Mouse (Mus musculus) C2C12 (cell line): ENCODE data around the gene Plk5. TPM values are rescaled to one million over a fixed set of nuclear protein-coding genes. Genes with fewer than 3 reads are reported as not detected.

Experiments
- H3K27me3 ChIP-seq: one replicate; pipeline ENCODE4 v1.6.1; 2011; ENCODE audit not compliant: control insufficient read depth, insufficient read depth, insufficient read length
- H3K36me3 ChIP-seq: one replicate; pipeline ENCODE4 v1.6.1; 2011; ENCODE audit not compliant: control insufficient read depth, insufficient read depth
- H3K4me3 ChIP-seq: one replicate; pipeline ENCODE4 v1.5.1; 2011; ENCODE audit warnings: mild to moderate bottlenecking, control low read depth; ENCODE audit not compliant: poor library complexity, insufficient read depth, severe bottlenecking
- H3K79me2 ChIP-seq: one replicate; pipeline ENCODE4 v1.6.1; 2011; ENCODE audit not compliant: control insufficient read depth, insufficient read depth
- H3K79me3 ChIP-seq: one replicate; pipeline ENCODE4 v1.6.1; 2011; ENCODE audit warnings: low read depth, control low read depth
- H3ac ChIP-seq: one replicate; pipeline ENCODE3; 2011; ENCODE audit warnings: low read depth; ENCODE audit not compliant: control insufficient read depth, insufficient read length
- CEBPB ChIP-seq: IDR thresholded peaks from one replicate; pipeline ENCODE4 v1.6.1; 2011; ENCODE audit warnings: low read depth, mild to moderate bottlenecking, control low read depth, moderate library complexity
- CTCF ChIP-seq: IDR thresholded peaks from one replicate; pipeline ENCODE4 v1.5.1; 2011; ENCODE audit not compliant: control insufficient read depth, insufficient read depth, insufficient read length
- FOSL1 ChIP-seq: IDR thresholded peaks from one replicate; pipeline ENCODE4 v1.8.0; 2011; ENCODE audit warnings: mild to moderate bottlenecking, low read length; ENCODE audit not compliant: poor library complexity, insufficient read depth, severe bottlenecking
- MAX ChIP-seq: IDR thresholded peaks from one replicate; pipeline ENCODE4 v1.6.1; 2011; ENCODE audit warnings: mild to moderate bottlenecking, control low read depth
- MYOD1 ChIP-seq: IDR thresholded peaks from one replicate; pipeline ENCODE4 v1.6.1; 2011; ENCODE audit warnings: low read depth; ENCODE audit not compliant: control insufficient read depth, insufficient read length
- MYOG ChIP-seq: IDR thresholded peaks from one replicate; pipeline ENCODE4 v1.6.1; 2011; ENCODE audit not compliant: control insufficient read depth, insufficient read length; ENCODE audit errors: extremely low read depth
- USF1 ChIP-seq: IDR thresholded peaks from one replicate; pipeline ENCODE4 v1.6.1; 2011; ENCODE audit warnings: low read depth, mild to moderate bottlenecking, control low read depth, moderate library complexity
- polyA plus RNA-seq: library from polyadenylated mRNA; unstranded; fragments of >200 nt; fragmentation: generic; extraction: Trizol; gene quantifications from one replicate; pipeline ENCODE4 v1.2.1, GENCODE M21; 2012; ENCODE audit warnings: missing spikeins

Gene Plk5
- polyA plus RNA-seq, 1 experiment = not detected

GRCm38 (mm10) chr10:80348981-80349380 lies 7.3 kb upstream of the Plk5 start:
- Histone ChIP-seq H3K79me2 (no peaks in the 10 kb centered on the region), H3ac (no peak overlapping the region), H3K36me3 (no peaks in the 10 kb centered on the region), H3K4me3 (no peak overlapping the region), H3K79me3 (no peaks in the 10 kb centered on the region), H3K27me3 (peaks cover 3% of the 10 kb centered on the region)
- no peak for TF ChIP-seq MYOD1
- TF ChIP-seq CEBPB = no peak

GRCm38 (mm10) chr10:80350292-80350691 lies 6.0 kb upstream of the Plk5 start:
- TF ChIP-seq FOSL1 (no peak), CTCF (peak; percentile 95)
- no peaks in the 10 kb centered on the region for H3K36me3 ChIP-seq
- no peak overlapping the region for H3ac ChIP-seq
- peaks cover 6% of the 10 kb centered on the region for H3K27me3 ChIP-seq
- no peaks in the 10 kb centered on the region for H3K79me2 ChIP-seq
- H3K4me3 ChIP-seq = no peak overlapping the region
- H3K79me3 ChIP-seq = no peaks in the 10 kb centered on the region

- TF ChIP-seq MAX = no peak
- Histone ChIP-seq H3K27me3 (peaks cover 22% of the 10 kb centered on the region), H3K79me2 (no peaks in the 10 kb centered on the region), H3K79me3 (no peaks in the 10 kb centered on the region), H3ac (no peak overlapping the region), H3K4me3 (no peak overlapping the region), H3K36me3 (no peaks in the 10 kb centered on the region)
Measured at GRCm38 (mm10) chr10:80351896-80352295, 4.4 kb upstream of the Plk5 start.

GRCm38 (mm10) chr10:80352727-80353126 lies 3.5 kb upstream of the Plk5 start:
- Histone ChIP-seq H3K4me3 (no peak overlapping the region), H3K79me3 (no peaks in the 10 kb centered on the region), H3K36me3 (no peaks in the 10 kb centered on the region), H3K79me2 (no peaks in the 10 kb centered on the region), H3K27me3 (peaks cover 30% of the 10 kb centered on the region), H3ac (no peak overlapping the region)
- TF ChIP-seq USF1 (no peak), CEBPB (no peak), MYOG (no peak), MYOD1 (no peak)

- Histone ChIP-seq H3ac (no peak overlapping the region), H3K27me3 (peaks cover 55% of the 10 kb centered on the region), H3K36me3 (no peaks in the 10 kb centered on the region), H3K4me3 (no peak overlapping the region), H3K79me2 (no peaks in the 10 kb centered on the region), H3K79me3 (no peaks in the 10 kb centered on the region)
- TF ChIP-seq MYOG = no peak
- no peak for TF ChIP-seq FOSL1
- no peak for TF ChIP-seq MAX
- TF ChIP-seq CTCF = no peak
- TF ChIP-seq USF1 = no peak
- no peak for TF ChIP-seq MYOD1
- no peak for TF ChIP-seq CEBPB
Measured at GRCm38 (mm10) chr10:80355431-80355830, 828 bp upstream of the Plk5 start.

- Histone ChIP-seq H3K27me3 (peaks cover 56% of the 10 kb centered on the region), H3K4me3 (no peak overlapping the region)
Measured at GRCm38 (mm10) chr10:80356737-80357136, 478 bp downstream of the Plk5 start.

GRCm38 (mm10) chr10:80357336-80357735 lies 1.1 kb downstream of the Plk5 start:
- H3K79me2 ChIP-seq = no peaks in the 10 kb centered on the region
- peaks cover 56% of the 10 kb centered on the region for H3K27me3 ChIP-seq
- H3K36me3 ChIP-seq = no peaks in the 10 kb centered on the region
- no peak overlapping the region for H3ac ChIP-seq
- no peaks in the 10 kb centered on the region for H3K79me3 ChIP-seq
- TF ChIP-seq USF1 (no peak), MYOG (no peak), MAX (no peak), MYOD1 (no peak), FOSL1 (no peak), CTCF (no peak), CEBPB (no peak)
- H3K4me3 ChIP-seq = no peak overlapping the region

More at GRCm38 (mm10) chr10:80356737-80357136, 478 bp downstream of the Plk5 start:
- TF ChIP-seq MAX (no peak), MYOG (no peak), FOSL1 (no peak), CEBPB (no peak), USF1 (no peak), MYOD1 (no peak), CTCF (no peak)
- no peaks in the 10 kb centered on the region for H3K79me2 ChIP-seq
- no peaks in the 10 kb centered on the region for H3K36me3 ChIP-seq
- H3K79me3 ChIP-seq = no peaks in the 10 kb centered on the region
- H3ac ChIP-seq = no peak overlapping the region
